Comparison of ENCODE assay signal across 14 mouse cellular contexts in the genomic region with DNA sequence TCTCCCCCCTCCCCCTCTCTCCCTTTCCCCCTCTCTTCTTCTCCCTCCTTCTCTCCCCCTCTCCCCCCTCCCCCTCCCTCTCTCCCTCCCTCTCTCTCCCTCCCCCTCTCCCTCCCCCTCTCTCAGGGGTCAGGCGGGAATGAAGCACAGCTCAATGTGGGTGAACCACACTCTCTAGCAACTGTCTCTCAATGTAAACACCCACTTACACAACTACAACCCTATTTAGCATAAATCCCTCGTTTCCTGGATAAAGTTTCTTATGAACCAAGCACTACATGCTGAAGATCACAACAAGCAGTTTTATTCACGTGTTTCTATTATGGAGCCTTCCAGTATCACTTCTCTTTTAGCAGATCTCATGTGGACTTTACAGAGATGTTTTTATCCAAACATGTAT.
"Had no signal": no experiment of that assay in that cellular context is flagged by ENCODE, and none has a peak within 500 bp of the region (broad histone marks: within the 10 kb centered on the region; RNA-seq: fewer than 3 reads in every experiment).

No protein-coding gene starts in this region.

- H3K4me1 ChIP-seq: midbrain, embryonic 13.5 days; midbrain, embryonic 15.5 days; stomach, embryonic 15.5 days had no signal

- H3K9me3 ChIP-seq: megakaryocyte, embryonic 14.5 days; midbrain, embryonic 13.5 days; midbrain, embryonic 15.5 days; neural tube, embryonic 12.5 days; stomach, embryonic 15.5 days had no signal

- H3K27ac ChIP-seq: midbrain, embryonic 13.5 days; midbrain, embryonic 15.5 days; neural tube, embryonic 12.5 days; stomach, embryonic 15.5 days; stomach, postnatal 0 days had no signal

- ATAC-seq: midbrain, embryonic 13.5 days; midbrain, embryonic 15.5 days had no signal

- H3K27me3 ChIP-seq: megakaryocyte, embryonic 14.5 days; midbrain, embryonic 13.5 days; midbrain, embryonic 15.5 days; neural tube, embryonic 12.5 days; stomach, embryonic 15.5 days had no signal

- H3K36me3 ChIP-seq: midbrain, embryonic 13.5 days; midbrain, embryonic 15.5 days; neural tube, embryonic 12.5 days; stomach, embryonic 15.5 days had no signal

- DNase-seq: lung, adult 18-20 months; lung, embryonic 14.5 days; lung, postnatal 10 days; lung, postnatal 4 days; right cerebral cortex, postnatal 14 days; thymus, adult 2 months; thymus, postnatal 25 days; thymus, postnatal 4 days had no signal

- H3K4me3 ChIP-seq: megakaryocyte, embryonic 14.5 days; midbrain, embryonic 13.5 days; midbrain, embryonic 15.5 days; neural tube, embryonic 12.5 days; stomach, embryonic 15.5 days had no signal
